Mouse (Mus musculus) right cerebral cortex, postnatal 10 days (tissue): Measurements from ENCODE around the gene Rmnd5b.
"Not testable (repeated sequence)": the region's sequence is repeated elsewhere in the genome, so short reads cannot be mapped to it uniquely, and the experiment has no call there.

Experiments used
- DNase-seq, 2 experiments: peaks; one replicate each; pipeline ENCODE4 v3.0.0; 2021; ENCODE audit warnings: low spot score in 2 of 2

Gene Rmnd5b

GRCm38 (mm10) chr11:51649111-51649888 lies 13.6 kb upstream of the Rmnd5b start:
- peak in 1 of 2 experiments; percentile 19 for DNase-seq

GRCm38 (mm10) chr11:51648566-51648965 lies 12.9 kb upstream of the Rmnd5b start:
- DNase-seq: peak in 1 of 2 experiments; percentile 21

GRCm38 (mm10) chr11:51646751-51647667 lies 11.3 kb upstream of the Rmnd5b start:
- DNase-seq: peak in 1 of 2 experiments; percentile 21

GRCm38 (mm10) chr11:51646245-51646644 lies 10.5 kb upstream of the Rmnd5b start:
- DNase-seq: peak in 1 of 2 experiments; percentile 20

- peak in 1 of 2 experiments; percentile 36 for DNase-seq
Observed at GRCm38 (mm10) chr11:51645293-51645692, 9.6 kb upstream of the Rmnd5b start.

GRCm38 (mm10) chr11:51644217-51644616 lies 8.5 kb upstream of the Rmnd5b start:
- peak in 1 of 2 experiments; percentile 21 for DNase-seq

- peak in 1 of 2 experiments; percentile 43 for DNase-seq
Observed at GRCm38 (mm10) chr11:51643761-51644160, 8.1 kb upstream of the Rmnd5b start.

- DNase-seq: no peak
Observed at GRCm38 (mm10) chr11:51643202-51643601, 7.5 kb upstream of the Rmnd5b start.

- DNase-seq: peak in 1 of 2 experiments; percentile 18
Observed at GRCm38 (mm10) chr11:51640748-51641147, 5.1 kb upstream of the Rmnd5b start.

GRCm38 (mm10) chr11:51638497-51638896 lies 2.8 kb upstream of the Rmnd5b start:
- no peak for DNase-seq

- peak; percentile 54 to 55 for DNase-seq
Observed at GRCm38 (mm10) chr11:51637971-51638414, 2.3 kb upstream of the Rmnd5b start.

- peak; percentile 69 to 73 for DNase-seq
Observed at GRCm38 (mm10) chr11:51636323-51636684, 608 bp upstream of the Rmnd5b start.

- no peak for DNase-seq
Observed at GRCm38 (mm10) chr11:51635127-51635524, 570 bp downstream of the Rmnd5b start.

GRCm38 (mm10) chr11:51633721-51634120 lies 2.0 kb downstream of the Rmnd5b start:
- no peak for DNase-seq

GRCm38 (mm10) chr11:51633200-51633599 lies 2.5 kb downstream of the Rmnd5b start:
- not testable (repeated sequence) for DNase-seq

GRCm38 (mm10) chr11:51632130-51632753 lies 3.5 kb downstream of the Rmnd5b start:
- DNase-seq: no peak

- peak in 1 of 2 experiments; percentile 66 for DNase-seq
Observed at GRCm38 (mm10) chr11:51629651-51630314, 5.9 kb downstream of the Rmnd5b start.

GRCm38 (mm10) chr11:51627907-51628306 lies 7.8 kb downstream of the Rmnd5b start:
- DNase-seq: no peak

GRCm38 (mm10) chr11:51627425-51627824 lies 8.3 kb downstream of the Rmnd5b start:
- no peak for DNase-seq

GRCm38 (mm10) chr11:51625187-51625820 lies 10.4 kb downstream of the Rmnd5b start:
- DNase-seq: no peak

- peak; percentile 71 to 83 for DNase-seq
Observed at GRCm38 (mm10) chr11:51622971-51623491, 12.7 kb downstream of the Rmnd5b start.
